Mouse (Mus musculus): ENCODE measurements around the gene Gm37240. TPM values are rescaled to one million over a fixed set of nuclear protein-coding genes. Genes with fewer than 3 reads are reported as not detected.
A peak's percentile ranks its signal among the peaks of the same experiment; 100 is the strongest.

The Gm37240 gene
- polyA plus RNA-seq, 1 experiment from 2014 or later: 18.1 TPM

GRCm38 (mm10) chr3:84769411-84769810 is 1117.9 kb downstream of the Gm37240 start:
- H3K4me3 ChIP-seq (ENCODE audit: low read depth, low read length): no peak overlapping the region

GRCm38 (mm10) chr3:84768940-84769339 is 1118.4 kb downstream of the Gm37240 start:
- no peak overlapping the region for H3K4me3 ChIP-seq (ENCODE audit: low read depth, low read length)
- no peak overlapping the region for H3K27ac ChIP-seq (replicated peaks)
- H3K27me3 ChIP-seq (ENCODE audit: control insufficient read depth, insufficient read depth, low read length): no peaks in the 10 kb centered on the region
- no peak overlapping the region for H3K4me2 ChIP-seq (replicated peaks; ENCODE audit: low read depth)
- DNase-seq (ENCODE audit: low spot score) (no peak), ATAC-seq (ENCODE audit: low FRiP score, low TSS enrichment) (no peak)
- 89% methylated on average over 4 of the region's 4 CpGs for WGBS
- H3K4me1 ChIP-seq (replicated peaks; ENCODE audit: control insufficient read depth, insufficient read depth): no peaks in the 10 kb centered on the region; the same call in 1 of the 2 replicates
- H3K36me3 ChIP-seq (ENCODE audit: control insufficient read depth, insufficient read depth, low read length): no peaks in the 10 kb centered on the region
- H3K9me3 ChIP-seq (ENCODE audit: control insufficient read depth, low read length): no peaks in the 10 kb centered on the region
- no peak for TF ChIP-seq EP300 (optimal IDR thresholded peaks at IDR 0.05)
- TF ChIP-seq CTCF (IDR thresholded peaks at IDR 0.05; ENCODE audit: low read depth): no peak
- H3K9ac ChIP-seq (ENCODE audit: low read length): no peak overlapping the region

More at GRCm38 (mm10) chr3:84769411-84769810, 1117.9 kb downstream of the Gm37240 start:
- ATAC-seq (ENCODE audit: low FRiP score, low TSS enrichment): no peak
- H3K4me1 ChIP-seq (replicated peaks; ENCODE audit: control insufficient read depth, insufficient read depth): no peaks in the 10 kb centered on the region; the same call in 1 of the 2 replicates
- no peak overlapping the region for H3K9ac ChIP-seq (ENCODE audit: low read length)
- no peaks in the 10 kb centered on the region for H3K9me3 ChIP-seq (ENCODE audit: control insufficient read depth, low read length)
- H3K27ac ChIP-seq (replicated peaks): no peak overlapping the region
- no peak for DNase-seq (ENCODE audit: low spot score)
- TF ChIP-seq EP300 (optimal IDR thresholded peaks at IDR 0.05) (no peak), CTCF (IDR thresholded peaks at IDR 0.05; ENCODE audit: low read depth) (no peak)
- no peaks in the 10 kb centered on the region for H3K27me3 ChIP-seq (ENCODE audit: control insufficient read depth, insufficient read depth, low read length)
- no peak overlapping the region for H3K4me2 ChIP-seq (replicated peaks; ENCODE audit: low read depth)
- WGBS: 74% methylated on average over 6 of the region's 6 CpGs
- no peaks in the 10 kb centered on the region for H3K36me3 ChIP-seq (ENCODE audit: control insufficient read depth, insufficient read depth, low read length)

- Histone ChIP-seq H3K36me3 (ENCODE audit: control insufficient read depth, insufficient read depth, low read length) (no peaks in the 10 kb centered on the region), H3K9ac (ENCODE audit: low read length) (no peak overlapping the region), H3K4me3 (ENCODE audit: low read depth, low read length) (no peak overlapping the region), H3K9me3 (ENCODE audit: control insufficient read depth, low read length) (no peaks in the 10 kb centered on the region), H3K4me2 (replicated peaks; ENCODE audit: low read depth) (no peak overlapping the region), H3K4me1 (replicated peaks; ENCODE audit: control insufficient read depth, insufficient read depth) (no peaks in the 10 kb centered on the region), H3K27me3 (ENCODE audit: control insufficient read depth, insufficient read depth, low read length) (no peaks in the 10 kb centered on the region), H3K27ac (replicated peaks) (no peak overlapping the region)
- 91% methylated on average over 2 of the region's 2 CpGs for WGBS
- DNase-seq (ENCODE audit: low spot score) (no peak), ATAC-seq (ENCODE audit: low FRiP score, low TSS enrichment) (no peak)
- TF ChIP-seq CTCF (IDR thresholded peaks at IDR 0.05; ENCODE audit: low read depth) (no peak), EP300 (optimal IDR thresholded peaks at IDR 0.05) (no peak)
These were observed 1133.5 kb downstream of the Gm37240 start for GRCm38 (mm10) chr3:84753816-84754215.

- H3K4me2 ChIP-seq (replicated peaks; ENCODE audit: low read depth): no peak overlapping the region
- no peak overlapping the region for H3K27ac ChIP-seq (replicated peaks)
- no peaks in the 10 kb centered on the region for H3K27me3 ChIP-seq (ENCODE audit: control insufficient read depth, insufficient read depth, low read length)
- no peak overlapping the region for H3K9ac ChIP-seq (ENCODE audit: low read length)
- H3K4me1 ChIP-seq (replicated peaks; ENCODE audit: control insufficient read depth, insufficient read depth): no peaks in the 10 kb centered on the region
- DNase-seq (ENCODE audit: low spot score): no peak
- no peaks in the 10 kb centered on the region for H3K9me3 ChIP-seq (ENCODE audit: control insufficient read depth, low read length)
- WGBS: 41% methylated on average over 5 of the region's 5 CpGs
- TF ChIP-seq EP300 (optimal IDR thresholded peaks at IDR 0.05) (no peak), CTCF (IDR thresholded peaks at IDR 0.05; ENCODE audit: low read depth) (no peak)
- no peaks in the 10 kb centered on the region for H3K36me3 ChIP-seq (ENCODE audit: control insufficient read depth, insufficient read depth, low read length)
- H3K4me3 ChIP-seq (ENCODE audit: low read depth, low read length): no peak overlapping the region
- no peak for ATAC-seq (ENCODE audit: low FRiP score, low TSS enrichment)
These were observed 1138.1 kb downstream of the Gm37240 start for GRCm38 (mm10) chr3:84749222-84749621.

- DNase-seq (ENCODE audit: low spot score) (no peak), ATAC-seq (ENCODE audit: low FRiP score, low TSS enrichment) (no peak)
- H3K4me2 ChIP-seq (replicated peaks; ENCODE audit: low read depth): no peak overlapping the region
- no peak overlapping the region for H3K27ac ChIP-seq (replicated peaks)
- H3K9me3 ChIP-seq (ENCODE audit: control insufficient read depth, low read length): no peaks in the 10 kb centered on the region
- no peak overlapping the region for H3K4me3 ChIP-seq (ENCODE audit: low read depth, low read length)
- H3K9ac ChIP-seq (ENCODE audit: low read length): no peak overlapping the region
- no peaks in the 10 kb centered on the region for H3K4me1 ChIP-seq (replicated peaks; ENCODE audit: control insufficient read depth, insufficient read depth)
- 80% methylated on average over 5 of the region's 5 CpGs for WGBS
- no peaks in the 10 kb centered on the region for H3K36me3 ChIP-seq (ENCODE audit: control insufficient read depth, insufficient read depth, low read length)
- H3K27me3 ChIP-seq (ENCODE audit: control insufficient read depth, insufficient read depth, low read length): no peaks in the 10 kb centered on the region
- TF ChIP-seq CTCF (IDR thresholded peaks at IDR 0.05; ENCODE audit: low read depth) (no peak), EP300 (optimal IDR thresholded peaks at IDR 0.05) (no peak)
These were observed 1139.2 kb downstream of the Gm37240 start for GRCm38 (mm10) chr3:84748139-84748538.

- H3K4me3 ChIP-seq (ENCODE audit: low read depth, low read length): no peak overlapping the region
- H3K4me1 ChIP-seq (replicated peaks; ENCODE audit: control insufficient read depth, insufficient read depth): no peaks in the 10 kb centered on the region
- ATAC-seq (ENCODE audit: low FRiP score, low TSS enrichment): peak; percentile 92
- H3K9me3 ChIP-seq (ENCODE audit: control insufficient read depth, low read length): no peaks in the 10 kb centered on the region
- no peaks in the 10 kb centered on the region for H3K36me3 ChIP-seq (ENCODE audit: control insufficient read depth, insufficient read depth, low read length)
- peak overlapping the region; percentile 21 for H3K4me2 ChIP-seq (replicated peaks; ENCODE audit: low read depth)
- H3K27me3 ChIP-seq (ENCODE audit: control insufficient read depth, insufficient read depth, low read length): no peaks in the 10 kb centered on the region
- H3K9ac ChIP-seq (ENCODE audit: low read length): no peak overlapping the region
- H3K27ac ChIP-seq (replicated peaks): peak overlapping the region; percentile 81
- DNase-seq (ENCODE audit: low spot score): peak; percentile 54
- 37% methylated on average over 18 of the region's 18 CpGs for whole genome bisulfite sequencing
- TF ChIP-seq EP300 (optimal IDR thresholded peaks at IDR 0.05): no peak
- peak; percentile 56 for TF ChIP-seq CTCF (IDR thresholded peaks at IDR 0.05; ENCODE audit: low read depth)
These were observed 1141.7 kb downstream of the Gm37240 start for GRCm38 (mm10) chr3:84745537-84746189.
